Mouse (Mus musculus): ENCODE data around the gene Wrap73.

Gene Wrap73

DNA sequence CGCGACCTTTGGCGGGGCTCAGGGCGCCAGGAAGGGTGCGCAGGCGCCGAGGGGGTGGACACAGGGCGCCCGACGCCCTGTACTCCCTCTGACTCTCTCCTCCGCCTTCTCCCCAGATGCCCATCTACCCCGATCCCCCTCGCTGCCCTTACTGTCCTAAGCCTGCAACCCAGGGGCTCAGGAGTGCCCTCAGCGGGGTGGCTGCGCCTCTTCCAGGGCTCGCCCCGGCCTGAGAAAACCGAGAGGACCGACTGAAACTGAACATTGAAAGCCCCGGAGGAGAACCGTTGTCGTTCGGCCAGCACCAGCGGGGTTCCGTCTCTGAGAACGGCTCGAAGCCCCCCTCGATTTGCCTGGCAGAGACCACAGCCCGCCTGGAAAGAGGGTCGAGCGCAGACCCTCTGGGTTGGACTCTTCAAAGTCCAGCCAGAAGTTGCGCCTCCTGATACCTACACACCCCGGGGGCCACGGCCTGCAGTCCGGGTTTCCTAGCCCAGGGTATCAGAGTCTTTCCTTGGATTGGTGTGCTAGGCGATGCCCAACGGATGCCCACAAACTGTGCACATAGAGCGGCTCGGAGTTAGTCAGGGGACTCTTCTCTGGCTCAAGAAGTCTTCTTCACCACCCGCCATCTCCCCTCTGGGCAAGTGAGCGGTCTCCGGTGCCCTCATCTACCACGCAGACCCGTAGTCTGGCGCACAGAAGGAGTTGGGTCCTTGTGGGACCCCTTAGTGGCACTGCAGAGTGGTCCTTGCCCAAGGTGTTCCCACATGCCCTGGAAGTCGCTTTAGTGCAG, 1.8 kb upstream of the Wrap73 start:
- no peak for DNase-seq (ENCODE audit: low spot score)

DNA sequence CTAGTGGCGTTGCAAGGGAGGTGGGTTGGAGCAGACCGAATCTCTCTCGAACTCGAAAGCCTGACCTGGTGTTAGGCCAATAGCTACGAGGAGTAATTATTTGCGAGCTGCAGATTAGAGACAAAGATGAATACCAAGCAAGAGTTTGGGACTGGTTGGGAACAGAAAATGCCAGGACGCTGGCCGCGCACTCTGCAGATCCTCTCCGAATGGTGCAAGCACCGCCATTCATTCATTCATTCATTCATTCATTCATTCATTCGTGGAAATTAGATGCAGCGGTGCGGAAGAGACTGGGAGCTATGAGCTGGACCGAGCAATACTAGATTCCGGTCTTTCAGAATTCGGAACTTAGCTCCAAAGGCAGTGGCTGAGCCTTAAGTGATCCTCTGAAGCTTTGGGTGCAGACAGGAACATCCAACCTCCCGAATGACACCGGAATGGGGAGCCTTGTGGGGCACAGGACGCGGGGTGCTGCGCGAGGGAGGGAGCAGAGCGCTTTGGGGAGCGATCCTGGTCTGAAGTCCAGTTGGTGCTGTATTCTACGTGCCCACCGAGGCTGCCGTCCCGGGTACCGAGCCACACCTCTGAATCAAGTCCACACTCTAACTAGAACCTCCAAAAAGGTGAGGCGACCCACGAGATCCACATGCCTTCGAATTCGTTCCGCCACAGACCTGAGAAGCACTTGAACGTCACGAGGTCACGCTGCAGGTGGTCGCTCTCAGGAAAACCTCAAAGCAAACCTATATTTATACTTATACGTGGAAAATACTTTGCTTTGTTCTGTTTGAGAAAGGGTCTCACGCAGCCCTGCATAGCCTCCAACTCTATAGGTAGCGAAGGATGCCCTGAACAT, 934 bp upstream of the Wrap73 start:
- DNase-seq (ENCODE audit: low spot score): no peak

DNA sequence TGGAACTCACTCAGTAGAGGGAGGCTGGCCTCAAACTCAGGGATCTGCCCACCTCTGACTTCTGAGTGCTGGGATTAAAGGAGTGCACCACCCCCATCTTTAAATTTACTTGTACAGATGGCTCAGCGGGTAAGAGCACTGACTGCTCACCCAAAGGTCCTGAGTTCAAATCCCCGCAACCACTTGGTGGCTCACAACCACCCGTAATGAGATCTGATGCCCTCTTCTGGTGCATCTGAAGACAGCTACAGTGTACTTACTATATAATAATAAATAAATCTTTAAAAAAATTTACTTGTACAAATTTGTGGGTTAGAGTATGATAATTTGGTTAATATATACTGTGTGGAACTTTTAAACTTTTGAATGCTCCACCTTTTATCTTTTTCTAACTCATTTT, 2.5 kb downstream of the Wrap73 start:
- DNase-seq (ENCODE audit: low spot score): no peak

DNA sequence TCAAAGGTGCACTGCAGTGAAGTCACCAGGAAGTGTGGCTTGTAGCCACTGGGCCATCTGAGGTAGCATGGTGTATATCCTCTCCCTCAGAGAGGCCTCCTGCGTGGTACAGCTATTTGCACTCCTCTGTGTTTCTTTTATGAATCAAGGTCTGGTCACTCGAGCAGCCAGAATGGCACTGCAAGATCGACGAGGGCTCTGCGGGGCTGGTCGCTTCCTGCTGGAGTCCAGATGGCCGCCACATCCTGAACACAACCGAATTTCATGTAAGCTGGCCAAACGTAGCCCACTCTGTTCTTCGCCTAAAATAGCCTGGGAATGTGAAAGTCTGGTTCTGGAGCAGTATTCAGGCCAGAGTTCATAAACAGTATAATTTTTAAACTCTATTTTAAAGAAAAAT, 4.2 kb downstream of the Wrap73 start:
- DNase-seq (ENCODE audit: low spot score): no peak

DNA sequence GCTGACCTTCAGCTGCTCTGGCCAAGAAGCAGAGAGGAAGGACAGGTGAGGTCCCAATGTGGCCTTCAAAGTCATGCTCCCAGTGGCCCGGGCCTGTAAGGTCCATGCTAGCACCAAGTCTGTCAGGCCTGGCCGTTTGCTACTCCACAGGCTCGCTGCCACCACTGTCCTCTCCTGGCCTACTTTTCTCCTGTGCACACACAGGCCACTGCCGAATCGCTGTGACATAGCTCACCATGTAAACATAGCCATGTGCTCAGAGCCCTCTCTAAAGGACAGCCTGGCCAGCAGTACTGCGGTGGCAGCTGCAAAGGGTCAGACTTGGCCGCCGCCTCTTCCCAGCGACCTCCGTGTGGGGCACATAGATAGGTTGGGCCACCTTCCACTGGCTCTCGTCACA, 11.9 kb downstream of the Wrap73 start:
- DNase-seq (ENCODE audit: low spot score): no peak

DNA sequence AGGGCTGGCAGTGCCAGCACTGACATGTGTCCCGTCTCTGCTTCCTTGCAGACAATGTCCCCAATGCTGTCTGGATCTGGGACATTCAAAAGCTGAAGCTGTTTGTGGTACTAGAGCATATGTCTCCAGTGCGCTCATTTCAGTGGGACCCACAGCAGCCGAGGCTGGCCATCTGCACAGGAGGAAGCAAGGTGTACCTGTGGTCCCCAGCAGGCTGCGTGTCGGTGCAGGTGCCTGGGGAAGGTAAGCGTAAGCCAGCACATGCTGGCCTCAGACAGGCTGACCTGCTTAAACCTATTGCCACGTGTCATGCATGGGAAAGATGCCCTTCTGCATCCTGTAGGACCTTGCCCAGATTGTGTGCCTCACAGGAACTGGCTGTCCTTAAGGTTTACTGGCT, 13.9 kb downstream of the Wrap73 start:
- no peak for DNase-seq (ENCODE audit: low spot score)

DNA sequence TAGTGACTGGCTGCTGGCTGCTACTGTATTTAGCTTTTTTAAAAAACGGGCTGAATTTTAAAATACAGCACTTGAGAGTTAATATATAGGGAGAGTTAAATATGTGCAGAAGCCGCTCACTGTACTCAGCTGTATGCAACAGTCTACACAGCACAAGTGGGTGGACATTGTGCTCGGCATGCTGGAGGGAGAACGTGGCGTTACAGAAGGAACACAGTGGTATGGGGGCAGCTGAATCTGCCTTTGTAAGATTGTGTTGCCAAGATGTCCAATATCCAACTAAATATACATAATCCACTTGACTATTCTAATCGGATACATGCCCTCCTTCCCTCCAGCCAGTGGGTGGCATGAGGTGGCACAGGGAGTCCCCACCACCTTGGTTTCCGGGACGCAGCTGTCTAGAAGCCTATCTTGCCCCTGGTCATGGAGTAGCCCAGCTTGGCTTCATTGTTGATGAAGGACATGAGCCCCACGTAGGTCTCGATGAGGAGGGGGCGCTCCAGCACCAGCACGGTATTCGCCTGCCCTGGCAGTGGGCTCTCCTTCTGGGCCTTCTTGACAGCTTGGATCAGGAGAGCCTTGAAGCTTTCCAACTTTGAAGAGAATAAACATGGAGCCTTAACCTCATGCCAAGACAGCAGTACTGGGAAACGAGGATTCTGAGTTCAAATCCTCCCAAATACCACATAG, 15.9 kb downstream of the Wrap73 start:
- DNase-seq (ENCODE audit: low spot score): no peak

DNA sequence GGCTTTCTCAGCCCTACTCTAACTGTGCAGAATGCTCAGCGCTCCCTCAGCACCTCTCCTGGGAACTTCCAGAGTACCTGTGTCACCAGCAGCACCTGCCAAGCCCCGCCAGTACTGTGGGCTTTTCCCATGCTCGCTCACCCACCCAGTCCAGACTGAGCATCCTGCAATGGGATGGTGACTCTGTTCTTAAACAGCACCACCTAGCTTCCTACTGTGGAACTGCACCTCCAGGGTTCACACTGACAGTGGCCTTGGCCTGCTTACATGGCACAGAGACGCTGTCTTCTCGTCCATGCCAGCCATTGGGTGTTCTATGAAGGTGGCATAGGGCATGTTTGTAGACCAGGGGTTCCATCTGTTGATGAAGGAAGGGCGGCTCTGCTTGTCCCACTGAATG, 16.8 kb downstream of the Wrap73 start:
- peak; percentile 73 for DNase-seq (ENCODE audit: low spot score)

DNA sequence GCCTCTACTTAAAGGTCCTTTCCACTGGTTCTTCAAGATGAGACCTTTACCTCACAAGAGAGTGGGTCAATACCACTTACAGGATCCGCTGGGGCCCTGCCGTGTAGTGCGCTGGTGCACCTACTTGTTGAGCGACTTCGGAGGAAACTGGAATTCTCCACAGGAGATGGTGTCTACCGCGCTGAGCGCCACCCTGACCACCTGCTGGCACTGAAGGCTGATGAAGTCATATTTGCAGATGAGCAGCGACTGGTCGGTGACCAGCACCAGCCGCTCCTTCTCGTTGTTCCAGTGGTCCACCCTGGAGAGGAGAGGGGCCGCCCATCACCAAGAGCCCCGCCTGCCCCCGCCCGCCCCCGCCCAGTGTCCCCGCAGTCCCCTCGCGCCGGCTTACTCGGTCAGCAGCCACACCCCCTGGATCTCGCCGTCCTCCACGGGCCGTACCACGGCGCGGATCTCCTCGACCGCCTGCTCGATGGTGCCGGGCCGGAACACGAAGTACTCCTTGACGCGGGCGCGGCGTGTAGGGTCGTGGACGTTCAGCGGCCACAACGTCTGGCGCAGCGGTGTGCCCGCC, 17.9 kb downstream of the Wrap73 start:
- DNase-seq (ENCODE audit: low spot score): peak; percentile 37

DNA sequence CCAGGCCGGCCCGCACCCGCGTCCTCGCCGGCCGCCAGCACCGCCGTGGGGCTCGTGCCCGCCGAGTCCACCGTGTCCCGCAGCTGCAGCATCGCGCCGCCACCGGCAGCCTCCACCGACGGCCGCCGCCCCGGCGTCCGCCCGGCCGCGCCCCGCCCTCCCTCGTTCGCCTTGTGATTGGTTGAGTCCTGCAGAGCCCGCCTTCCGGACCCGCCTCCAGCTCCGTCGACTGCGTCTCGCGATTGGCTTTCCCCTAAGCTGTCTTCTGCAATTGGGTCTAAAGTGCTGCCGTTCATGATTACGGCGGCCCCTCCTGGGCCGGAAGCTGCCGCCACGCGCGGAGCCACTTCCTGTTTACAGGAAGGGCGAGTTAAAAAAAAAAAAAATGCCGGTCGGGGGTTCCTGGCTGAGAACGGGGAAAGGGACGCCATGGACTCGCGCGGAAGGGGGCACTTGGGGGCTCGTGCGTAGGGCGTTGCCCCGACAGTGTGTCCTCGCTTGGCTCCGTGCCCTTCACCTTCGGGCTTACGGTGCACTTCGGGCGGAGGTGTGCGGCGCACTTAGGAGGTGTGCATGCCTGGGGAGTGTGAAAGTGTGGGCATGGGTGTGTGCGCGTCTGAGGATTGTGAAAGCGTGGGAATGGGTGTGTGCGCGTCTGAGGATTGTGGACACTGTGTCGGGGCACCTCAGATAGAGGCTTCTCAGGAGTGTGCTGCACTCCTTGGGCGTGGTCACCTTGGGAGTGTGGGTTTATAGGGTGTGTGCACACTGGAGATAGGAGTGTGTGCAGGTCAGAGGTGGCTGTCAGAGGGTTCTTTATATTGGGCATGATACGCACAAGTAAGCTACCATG, 18.6 kb downstream of the Wrap73 start, which contains the start of gene Tprgl:
Gene Tprgl, minus strand, starts transcription at position 129 of the 853 bp plus-strand sequence.
- DNase-seq (ENCODE audit: low spot score): peak; percentile 97

DNA sequence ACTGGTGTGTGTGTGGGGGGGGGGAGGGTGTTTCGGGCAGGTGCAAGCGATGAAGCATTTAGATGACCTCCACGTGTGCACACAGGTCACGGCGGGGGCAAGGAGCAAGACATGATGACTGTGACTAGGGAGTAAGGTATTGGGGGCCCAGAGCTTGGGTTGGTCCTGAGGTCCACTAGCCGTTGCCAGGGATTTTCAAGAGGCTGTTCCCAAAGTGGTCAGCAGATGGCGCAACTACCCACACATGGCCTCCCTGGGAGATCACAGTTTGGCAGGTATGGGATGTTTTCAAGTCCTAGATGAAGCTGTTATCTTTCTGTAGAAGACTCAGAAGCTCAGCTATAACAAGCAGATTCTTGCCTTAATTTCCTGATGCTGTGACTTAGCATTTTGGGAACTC, 21.1 kb downstream of the Wrap73 start:
- no peak for DNase-seq (ENCODE audit: low spot score)

DNA sequence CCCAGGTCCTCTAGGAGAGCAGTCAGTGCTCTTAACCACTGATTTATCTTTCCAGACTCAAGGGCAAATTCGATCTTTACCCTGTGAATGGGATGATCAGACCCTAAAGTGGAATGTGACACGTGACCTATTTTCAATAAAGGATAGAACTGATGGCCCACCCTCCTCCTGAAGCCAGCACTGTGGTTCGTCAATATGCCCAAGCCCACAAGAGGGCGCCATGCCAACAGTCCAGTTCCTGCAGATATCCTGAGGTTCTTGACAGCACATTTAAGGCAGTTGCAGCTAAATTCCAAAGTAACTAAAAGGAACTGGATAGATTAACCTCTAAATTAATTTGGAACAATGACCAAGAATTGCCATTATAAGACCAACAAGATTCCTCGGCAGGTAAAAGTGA, 24.9 kb downstream of the Wrap73 start:
- no peak for DNase-seq (ENCODE audit: low spot score)

DNA sequence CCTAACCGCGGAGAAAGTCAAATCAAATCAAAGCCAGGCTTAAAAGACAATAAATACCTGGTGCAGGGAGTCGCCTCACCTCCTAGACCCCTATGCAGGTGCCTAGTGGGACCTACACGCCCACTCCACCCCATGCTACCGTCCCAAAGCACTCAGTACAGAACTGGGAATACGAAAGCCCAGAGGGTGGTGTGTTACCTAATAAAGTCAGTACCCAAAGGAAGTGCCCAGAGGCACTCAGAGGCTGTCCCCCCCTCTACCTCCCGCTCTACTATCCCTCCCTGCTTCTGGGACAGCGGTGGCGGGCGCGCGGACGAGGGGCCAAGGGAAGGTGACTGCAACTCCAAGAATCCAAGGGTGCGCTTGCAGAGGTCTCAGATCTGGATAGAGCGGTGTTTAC, 27.8 kb downstream of the Wrap73 start:
- DNase-seq (ENCODE audit: low spot score): no peak

DNA sequence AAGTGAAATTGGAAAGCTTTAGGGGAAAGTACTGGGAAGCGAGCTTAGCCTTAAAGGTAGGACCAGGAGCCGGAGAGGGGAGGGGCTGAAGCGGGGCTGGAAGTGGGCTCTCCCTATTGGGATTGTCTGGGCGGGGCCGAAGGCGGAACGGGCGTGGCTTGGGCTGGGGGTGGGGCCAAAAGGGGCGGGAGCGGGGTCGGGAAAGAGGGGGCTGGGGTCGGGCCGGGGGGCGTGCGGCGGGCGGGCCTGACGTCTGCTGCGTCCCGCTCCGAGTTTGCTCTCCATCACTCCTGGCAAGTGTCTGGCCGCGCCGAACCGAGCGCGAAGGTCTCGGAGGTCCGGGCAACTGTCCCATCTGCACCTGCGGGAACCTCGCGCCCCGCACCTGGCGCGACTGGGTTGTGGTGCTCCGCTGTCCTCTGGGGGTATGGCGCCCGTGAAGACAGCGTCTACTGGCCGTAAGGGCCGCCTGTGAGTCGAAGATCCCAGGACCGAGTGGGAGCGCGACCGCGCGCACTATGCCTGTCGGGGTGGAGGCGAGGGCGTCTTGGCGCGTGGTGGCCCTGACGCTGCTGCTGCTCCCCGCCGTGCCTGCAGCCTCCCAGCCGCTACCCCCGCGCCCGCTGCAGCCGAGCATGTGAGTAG, 28.5 kb downstream of the Wrap73 start, which contains the start of gene Megf6:
Gene Megf6, plus strand, starts transcription at position 225 of the 645 bp plus-strand sequence.
- DNase-seq (ENCODE audit: low spot score): peak; percentile 75

DNA sequence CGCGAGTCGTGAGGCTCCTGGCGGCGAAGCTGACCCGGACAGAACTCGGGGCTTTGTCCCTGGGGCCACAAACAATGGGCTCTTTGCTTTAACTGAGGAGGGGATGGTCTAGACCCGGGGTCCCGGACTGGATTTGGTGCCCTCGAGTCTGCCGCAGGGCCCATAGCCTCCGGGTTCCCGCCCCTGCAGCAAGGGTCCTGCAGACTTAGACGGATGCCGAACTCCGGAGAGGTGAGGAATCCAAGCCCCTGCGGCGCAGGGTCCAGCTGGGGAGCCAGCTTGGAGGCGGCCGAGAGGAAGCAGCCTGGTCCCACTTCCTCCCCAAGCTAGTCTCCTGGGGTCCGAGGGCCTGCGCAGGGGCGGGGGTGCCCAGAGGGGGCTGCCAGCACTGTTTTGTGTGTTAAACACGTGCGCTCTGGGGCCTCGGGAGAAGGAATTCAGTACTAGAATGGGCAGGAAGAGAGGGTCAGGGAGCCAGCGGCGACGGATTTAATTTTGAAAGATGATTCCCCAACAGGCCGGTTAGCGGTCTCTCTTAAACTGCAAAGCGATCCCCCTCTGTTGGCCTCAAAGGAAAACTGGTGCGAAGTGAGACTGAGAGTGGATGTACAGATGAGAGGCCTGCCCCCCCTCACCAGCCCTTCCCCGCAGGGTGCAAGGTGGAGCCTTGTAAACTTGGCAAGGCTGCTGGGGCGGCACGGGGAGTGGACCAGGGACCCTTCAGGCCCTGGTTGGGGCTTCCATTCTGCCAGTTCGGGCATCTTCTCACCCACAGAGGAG, 29.2 kb downstream of the Wrap73 start:
- no peak for DNase-seq (ENCODE audit: low spot score)

DNA sequence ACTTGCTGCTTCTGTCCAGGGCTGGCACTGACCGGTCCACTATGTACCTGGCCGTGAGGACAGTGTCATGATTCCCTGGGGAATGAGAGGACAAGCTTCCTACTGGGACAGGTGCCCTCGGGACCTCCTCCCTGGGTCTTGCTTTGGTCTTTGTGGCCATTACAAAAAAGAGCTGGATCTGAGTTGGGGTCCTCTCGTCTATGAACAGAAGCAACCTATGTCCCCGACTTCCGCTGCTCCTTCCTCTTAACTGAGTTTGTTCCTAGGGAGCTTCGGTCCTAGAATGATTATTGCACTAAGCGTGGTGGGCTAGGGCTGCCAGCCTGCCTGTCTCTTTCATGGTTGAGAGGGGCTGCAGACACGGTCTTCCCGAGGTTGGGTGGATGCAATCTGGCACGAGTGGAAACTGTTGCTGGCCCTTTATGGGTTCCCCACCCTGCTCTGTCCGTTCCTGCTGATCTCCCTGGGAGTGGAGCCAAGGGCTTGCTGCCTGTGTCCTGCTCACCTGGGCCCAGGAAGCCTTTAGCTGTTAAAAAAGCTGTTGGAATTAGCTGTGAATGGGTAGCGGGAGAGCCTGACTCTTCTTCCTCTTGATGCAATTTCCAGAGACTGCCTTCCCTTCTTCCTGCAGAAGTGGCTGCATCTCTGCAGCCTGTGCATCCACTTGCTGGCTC, 29.9 kb downstream of the Wrap73 start:
- DNase-seq (ENCODE audit: low spot score): no peak

DNA sequence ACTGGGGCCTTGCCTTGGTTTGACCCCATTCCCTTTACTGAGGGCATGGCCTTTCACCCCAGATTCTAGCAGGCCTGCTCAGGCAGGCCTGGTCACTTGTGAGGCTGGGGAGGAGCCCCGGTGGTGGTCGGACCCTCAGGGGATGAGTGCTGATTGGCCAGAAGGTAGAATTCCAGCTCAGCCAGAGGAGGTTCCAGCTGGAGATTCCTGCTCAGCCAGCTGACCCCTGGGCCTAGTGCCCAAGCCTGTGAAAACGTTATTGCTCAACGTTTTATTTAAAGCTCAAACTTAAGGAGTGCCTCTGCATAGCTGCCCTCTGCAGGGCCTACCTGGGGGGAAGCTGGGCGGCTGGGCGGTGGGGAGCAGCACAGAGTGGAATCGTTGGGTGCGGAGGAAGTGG, 35.1 kb downstream of the Wrap73 start:
- no peak for DNase-seq (ENCODE audit: low spot score)

DNA sequence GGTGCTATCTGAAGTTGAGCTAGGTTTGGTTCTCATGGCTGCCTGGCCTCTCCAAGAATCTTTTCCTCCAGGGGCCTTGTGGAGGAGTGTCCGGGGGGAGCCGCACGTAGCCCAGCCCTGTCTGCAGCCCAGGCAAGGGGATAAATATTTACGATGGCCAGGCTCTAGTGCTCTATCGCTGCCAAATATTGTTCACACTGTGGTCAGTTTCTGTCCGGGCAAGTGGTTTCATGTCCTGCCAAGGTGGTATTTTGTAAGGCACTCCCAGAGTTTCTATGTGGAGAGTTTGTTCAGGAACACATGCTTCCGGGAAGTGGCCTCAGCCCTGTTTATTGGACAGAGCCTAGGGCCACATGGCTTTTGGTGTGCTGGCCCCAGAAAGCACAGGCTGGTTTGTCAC, 38.8 kb downstream of the Wrap73 start:
- no peak for DNase-seq (ENCODE audit: low spot score)

DNA sequence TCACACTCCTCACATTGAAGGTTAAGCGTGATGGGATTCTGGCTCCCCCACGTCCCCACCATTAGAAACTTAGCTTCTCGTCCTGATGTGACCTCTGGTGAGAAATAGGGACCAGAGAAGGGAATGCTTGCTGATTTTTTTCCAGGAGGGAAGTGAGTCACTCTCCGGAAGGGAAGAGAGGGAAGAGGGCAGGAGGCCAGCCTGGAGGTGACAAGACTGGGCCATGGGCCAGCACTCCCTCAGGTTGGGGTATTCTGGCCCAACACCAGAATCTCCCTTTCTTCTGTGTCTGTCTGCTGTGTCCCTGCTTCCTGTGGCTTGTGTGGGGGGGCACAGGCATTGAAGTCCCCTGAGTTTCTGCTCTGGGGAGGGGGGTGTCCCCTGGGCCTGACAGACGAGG, 41.4 kb downstream of the Wrap73 start:
- no peak for DNase-seq (ENCODE audit: low spot score)

All from testis, postnatal 14 days (tissue).